Mouse (Mus musculus): ENCODE data around the gene Ubqln4. TPM values are rescaled to one million over a fixed set of nuclear protein-coding genes. Genes with fewer than 3 reads are reported as not detected.

Gene Ubqln4
- polyA plus RNA-seq, 1 experiment = 80.5 TPM

GRCm38 (mm10) chr3:88578498-88579424, 25.2 kb downstream of the Ubqln4 start:
- Histone ChIP-seq H3K27ac (ENCODE audit: control insufficient read depth, insufficient read depth, low read length) (no peak overlapping the region), H3K4me1 (replicated peaks; ENCODE audit: control insufficient read depth, insufficient read depth, low read length) (peaks cover 5% of the 10 kb centered on the region), H3K36me3 (ENCODE audit: control insufficient read depth, insufficient read depth, low read length) (no peaks in the 10 kb centered on the region; the same call in 1 of the 2 replicates), H3K27me3 (ENCODE audit: control insufficient read depth, insufficient read depth, low read length) (no peaks in the 10 kb centered on the region), H3K4me3 (ENCODE audit: control insufficient read depth, insufficient read depth, low read length) (no peak overlapping the region)
- WGBS = 48% methylated on average over 8 of the region's 8 CpGs
- TF ChIP-seq CTCF (IDR thresholded peaks at IDR 0.05; ENCODE audit: borderline replicate concordance, control insufficient read depth, extremely low read depth, insufficient read depth, low read length, poor library complexity) (no peak), POLR2A (IDR thresholded peaks at IDR 0.05; ENCODE audit: control insufficient read depth, extremely low read depth, insufficient read depth, low read length, poor library complexity) (no peak)
- DNase-seq = no peak

GRCm38 (mm10) chr3:88579454-88580117, 26.0 kb downstream of the Ubqln4 start:
- H3K27ac ChIP-seq (ENCODE audit: control insufficient read depth, insufficient read depth, low read length) = no peak overlapping the region
- TF ChIP-seq CTCF (IDR thresholded peaks at IDR 0.05; ENCODE audit: borderline replicate concordance, control insufficient read depth, extremely low read depth, insufficient read depth, low read length, poor library complexity) (peak; percentile 47; the same call in 1 of the 2 replicates), POLR2A (IDR thresholded peaks at IDR 0.05; ENCODE audit: control insufficient read depth, extremely low read depth, insufficient read depth, low read length, poor library complexity) (peak; percentile 45; the same call in 1 of the 2 replicates)
- H3K4me3 ChIP-seq (ENCODE audit: control insufficient read depth, insufficient read depth, low read length) = peak overlapping the region; percentile 96
- H3K36me3 ChIP-seq (ENCODE audit: control insufficient read depth, insufficient read depth, low read length) = no peaks in the 10 kb centered on the region; the same call in 1 of the 2 replicates
- no peaks in the 10 kb centered on the region for H3K27me3 ChIP-seq (ENCODE audit: control insufficient read depth, insufficient read depth, low read length)
- peaks cover 5% of the 10 kb centered on the region for H3K4me1 ChIP-seq (replicated peaks; ENCODE audit: control insufficient read depth, insufficient read depth, low read length)
- DNase-seq = peak; percentile 71
- under 1% methylated on average over 34 of the region's 34 CpGs for WGBS

- Histone ChIP-seq H3K27me3 (ENCODE audit: control insufficient read depth, insufficient read depth, low read length) (no peaks in the 10 kb centered on the region), H3K4me3 (ENCODE audit: control insufficient read depth, insufficient read depth, low read length) (no peak overlapping the region), H3K4me1 (replicated peaks; ENCODE audit: control insufficient read depth, insufficient read depth, low read length) (no peaks in the 10 kb centered on the region), H3K36me3 (ENCODE audit: control insufficient read depth, insufficient read depth, low read length) (peaks cover 34% of the 10 kb centered on the region), H3K27ac (ENCODE audit: control insufficient read depth, insufficient read depth, low read length) (no peak overlapping the region)
- TF ChIP-seq POLR2A (IDR thresholded peaks at IDR 0.05; ENCODE audit: control insufficient read depth, extremely low read depth, insufficient read depth, low read length, poor library complexity) (no peak), CTCF (IDR thresholded peaks at IDR 0.05; ENCODE audit: borderline replicate concordance, control insufficient read depth, extremely low read depth, insufficient read depth, low read length, poor library complexity) (no peak)
- DNase-seq = no peak
- 96% methylated on average over 6 of the region's 6 CpGs for WGBS
Measured at GRCm38 (mm10) chr3:88585769-88586168, 32.2 kb downstream of the Ubqln4 start.

GRCm38 (mm10) chr3:88586640-88587039, 33.1 kb downstream of the Ubqln4 start:
- H3K36me3 ChIP-seq (ENCODE audit: control insufficient read depth, insufficient read depth, low read length) = peaks cover 34% of the 10 kb centered on the region
- TF ChIP-seq CTCF (IDR thresholded peaks at IDR 0.05; ENCODE audit: borderline replicate concordance, control insufficient read depth, extremely low read depth, insufficient read depth, low read length, poor library complexity) (no peak), POLR2A (IDR thresholded peaks at IDR 0.05; ENCODE audit: control insufficient read depth, extremely low read depth, insufficient read depth, low read length, poor library complexity) (no peak)
- DNase-seq = no peak
- no peak overlapping the region for H3K4me3 ChIP-seq (ENCODE audit: control insufficient read depth, insufficient read depth, low read length)
- H3K27me3 ChIP-seq (ENCODE audit: control insufficient read depth, insufficient read depth, low read length) = no peaks in the 10 kb centered on the region
- no peak overlapping the region for H3K27ac ChIP-seq (ENCODE audit: control insufficient read depth, insufficient read depth, low read length)
- 95% methylated on average over 5 of the region's 5 CpGs for WGBS
- H3K4me1 ChIP-seq (replicated peaks; ENCODE audit: control insufficient read depth, insufficient read depth, low read length) = no peaks in the 10 kb centered on the region

GRCm38 (mm10) chr3:88590246-88590645, 36.7 kb downstream of the Ubqln4 start:
- H3K4me3 ChIP-seq (ENCODE audit: control insufficient read depth, insufficient read depth, low read length) = no peak overlapping the region
- no peaks in the 10 kb centered on the region for H3K27me3 ChIP-seq (ENCODE audit: control insufficient read depth, insufficient read depth, low read length)
- TF ChIP-seq POLR2A (IDR thresholded peaks at IDR 0.05; ENCODE audit: control insufficient read depth, extremely low read depth, insufficient read depth, low read length, poor library complexity) (no peak), CTCF (IDR thresholded peaks at IDR 0.05; ENCODE audit: borderline replicate concordance, control insufficient read depth, extremely low read depth, insufficient read depth, low read length, poor library complexity) (no peak)
- H3K4me1 ChIP-seq (replicated peaks; ENCODE audit: control insufficient read depth, insufficient read depth, low read length) = peaks cover 12% of the 10 kb centered on the region
- peaks cover 34% of the 10 kb centered on the region for H3K36me3 ChIP-seq (ENCODE audit: control insufficient read depth, insufficient read depth, low read length)
- WGBS = 80% methylated on average over 5 of the region's 5 CpGs
- DNase-seq = no peak
- no peak overlapping the region for H3K27ac ChIP-seq (ENCODE audit: control insufficient read depth, insufficient read depth, low read length)

- Histone ChIP-seq H3K4me1 (replicated peaks; ENCODE audit: control insufficient read depth, insufficient read depth, low read length) (peaks cover 12% of the 10 kb centered on the region), H3K27me3 (ENCODE audit: control insufficient read depth, insufficient read depth, low read length) (no peaks in the 10 kb centered on the region), H3K36me3 (ENCODE audit: control insufficient read depth, insufficient read depth, low read length) (peaks cover 27% of the 10 kb centered on the region), H3K4me3 (ENCODE audit: control insufficient read depth, insufficient read depth, low read length) (no peak overlapping the region), H3K27ac (ENCODE audit: control insufficient read depth, insufficient read depth, low read length) (no peak overlapping the region)
- no peak for TF ChIP-seq POLR2A (IDR thresholded peaks at IDR 0.05; ENCODE audit: control insufficient read depth, extremely low read depth, insufficient read depth, low read length, poor library complexity)
- TF ChIP-seq CTCF (IDR thresholded peaks at IDR 0.05; ENCODE audit: borderline replicate concordance, control insufficient read depth, extremely low read depth, insufficient read depth, low read length, poor library complexity) = no peak
- DNase-seq = no peak
- WGBS = 78% methylated on average over 3 of the region's 3 CpGs
Measured at GRCm38 (mm10) chr3:88591044-88591443, 37.5 kb downstream of the Ubqln4 start.

Measured in thymus, adult 2 months (tissue).